Mouse (Mus musculus): ENCODE results near the gene Zfp691. TPM values are rescaled to one million over a fixed set of nuclear protein-coding genes. Genes with fewer than 3 reads are reported as not detected.

The Zfp691 gene
- 1 to 10 TPM; 4.3 to 6.2 TPM for total RNA-seq (2023)

GRCm38 (mm10) chr4:119173851-119174453 lies at the start of gene Zfp691:
TSS of gene Zfp691 (minus strand) at chr4:119174195.

GRCm38 (mm10) chr4:119218169-119218568 lies 44.2 kb upstream of the Zfp691 start, which contains the start of gene Tmem269:
TSS of gene Tmem269 (minus strand) at chr4:119218217.

DNA sequence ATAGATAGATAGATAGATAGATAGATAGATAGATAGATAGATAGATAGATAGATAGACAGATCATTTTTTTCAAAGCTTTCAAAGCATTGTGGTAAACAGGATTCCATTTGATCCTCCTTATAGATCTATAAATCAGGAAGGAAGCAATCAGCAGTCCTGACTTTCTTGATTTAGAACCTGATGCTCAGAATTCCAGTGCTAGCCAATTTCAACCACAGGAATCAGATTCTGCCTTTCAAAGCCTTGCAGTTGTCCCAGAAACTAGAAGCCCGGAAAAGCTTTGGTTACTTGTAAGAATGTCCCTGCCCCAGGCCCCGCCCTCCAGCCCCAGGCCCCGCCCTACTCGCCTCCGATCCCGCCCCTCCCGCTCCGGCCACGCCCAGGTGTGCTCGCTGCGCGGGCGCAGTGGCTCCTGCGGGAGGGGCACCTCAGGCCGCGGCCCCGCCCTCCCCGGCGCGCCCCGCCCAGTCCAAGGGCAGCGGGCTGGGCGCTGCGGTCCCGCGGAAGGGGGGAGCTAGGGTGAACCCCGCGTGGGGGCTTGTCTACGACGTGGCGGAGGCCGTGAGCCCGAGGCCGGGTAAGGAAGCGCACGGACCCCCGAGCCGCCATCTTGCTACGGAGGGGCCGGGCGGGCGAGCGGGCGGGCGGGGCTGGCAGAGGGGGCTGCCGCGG lies 21.1 kb upstream of the Zfp691 start, which contains the start of gene Svbp:
Gene Svbp, plus strand, starts transcription at position 398 of the 673 bp plus-strand sequence.

GRCm38 (mm10) chr4:119189864-119190263 lies 15.9 kb upstream of the Zfp691 start, which contains the start of gene Ermap:
TSS of gene Ermap (minus strand) at chr4:119190011.

Other genes with a start within 250 kb of the Zfp691 start
- not detected for gene Olfr1328, start 235.6 kb downstream of the Zfp691 start, total RNA-seq (2023)
- gene Lao1, start 212.6 kb downstream of the Zfp691 start, total RNA-seq (2023), result not detected
- gene Slc2a1, start 65.5 kb downstream of the Zfp691 start, total RNA-seq (2023), result 10 to 100 TPM; 16.5 to 24.6 TPM
- 10 to 100 TPM; 37.8 to 65.9 TPM for gene Ermap, start 15.8 kb upstream of the Zfp691 start, total RNA-seq (2023)
- 10 to 100 TPM; 11.6 to 17.7 TPM for gene Svbp, start 21.1 kb upstream of the Zfp691 start, total RNA-seq (2023)
- gene Tmem269, start 44.0 kb upstream of the Zfp691 start, total RNA-seq (2023), result not detected
- 1 to 10 TPM; 4.4 to 4.9 TPM for gene AU022252, start 58.5 kb upstream of the Zfp691 start, total RNA-seq (2023)
- 1 to 10 TPM; 3.4 to 4.8 TPM for gene P3h1, start 58.7 kb upstream of the Zfp691 start, total RNA-seq (2023)
- not detected for gene Cldn19, start 81.2 kb upstream of the Zfp691 start, total RNA-seq (2023)
- gene Ybx1, start 120.4 kb upstream of the Zfp691 start, total RNA-seq (2023), result 100 to 1,000 TPM; 321 to 325 TPM
- 10 to 100 TPM; 18.9 to 23.9 TPM for gene Ppih, start 146.4 kb upstream of the Zfp691 start, total RNA-seq (2023)
- gene Ccdc30, start 241.3 kb upstream of the Zfp691 start, total RNA-seq (2023), result not detected
- gene Ppcs, start 248.2 kb upstream of the Zfp691 start, total RNA-seq (2023), result 1 to 10 TPM; 1.7 to 1.8 TPM
- gene Zmynd12, start 248.6 kb upstream of the Zfp691 start, total RNA-seq (2023), result not detected